Comparison of ENCODE assay signal across 8 mouse cellular contexts in genomic region chr19:7066034-7066827, GRCm38 (mm10). TPM values are rescaled to one million over a fixed set of nuclear protein-coding genes. Genes with fewer than 3 reads are reported as not detected.
DNase-seq lines count a peak whose midpoint lies in the region; ATAC-seq lines count a peak whose summit lies in the region.

No protein-coding gene starts in this region.

- H3K27me3 ChIP-seq in megakaryocyte, embryonic 14.5 days (replicated peaks) = peaks cover 57% of the 10 kb centered on the region

- H3K36me3 ChIP-seq in megakaryocyte, embryonic 14.5 days (replicated peaks; ENCODE audit: low read length) = no peaks in the 10 kb centered on the region

- peaks cover 54% of the 10 kb centered on the region for H3K4me1 ChIP-seq in megakaryocyte, embryonic 14.5 days

- ATAC-seq in megakaryocyte, adult 5-6 weeks (ENCODE audit: poor library complexity, severe bottlenecking) = no peak

- H3K4me3 ChIP-seq in megakaryocyte, embryonic 14.5 days (replicated peaks) = peak overlapping the region; percentile 76

- intact Hi-C loops in heart, postnatal 14 days (cut with DNase I) = loop anchor here (5.0 to 10.0 kb wide), 3 partner anchors 36 to 369 kb away; partner anchors contain the start of gene Mark2

- no peaks in the 10 kb centered on the region for H3K9me3 ChIP-seq in megakaryocyte, embryonic 14.5 days

- DNase-seq in embryo, embryonic 10.5 days (ENCODE audit: low spot score) = peak; percentile 81
- peak; percentile 35 to 58 for DNase-seq in heart, postnatal 14 days
- DNase-seq in kidney, postnatal 25 days = peak; percentile 78 to 91
- peak; percentile 19 to 32 for DNase-seq in natural killer cell, adult 2 months (ENCODE audit: low spot score in 2 of 2)
- DNase-seq in frontal cortex, adult 2 months (ENCODE audit: extremely low spot score in 1 of 2, low spot score in 1 of 2) = no peak
- DNase-seq in adrenal gland, postnatal 10 days = no peak

RNA-seq across cellular contexts. Expression of gene Macrod1, which starts 9.6 kb away (rescaled TPM):
- 9.2 and 14.0 TPM in 2 replicates for polyA plus RNA-seq in megakaryocyte, embryonic 14.5 days (2012; ENCODE audit: insufficient read depth, low replicate concordance)
- total RNA-seq in megakaryocyte, adult 5-6 weeks (2015) = 0.69 and 3.7 TPM in 2 replicates
- 0.66 and 0.77 TPM in 2 replicates for total RNA-seq in megakaryocyte, adult 5-6 weeks (2017)
- 100 to 1,000 TPM; 181 to 186 TPM for total RNA-seq in heart, postnatal 14 days (2021)
- 22.3 and 27.2 TPM in 2 replicates for polyA plus RNA-seq in frontal cortex, adult 2 months (2012; rRNA removed)
- 100 to 1,000 TPM; 134 to 155 TPM for total RNA-seq in adrenal gland, postnatal 10 days (2021)

RNA-seq across cellular contexts. Expression of gene Stip1, which starts 26.5 kb away (rescaled TPM):
- polyA plus RNA-seq in megakaryocyte, embryonic 14.5 days (2012; ENCODE audit: insufficient read depth, low replicate concordance) = 29.9 and 116 TPM in 2 replicates
- total RNA-seq in megakaryocyte, adult 5-6 weeks (2015) = 90.4 and 95.8 TPM in 2 replicates
- 102 and 115 TPM in 2 replicates for total RNA-seq in megakaryocyte, adult 5-6 weeks (2017)
- total RNA-seq in heart, postnatal 14 days (2021) = 100 to 1,000 TPM in 1 of 2 experiments, 10 to 100 TPM in 1; 84.1 to 107 TPM
- polyA plus RNA-seq in frontal cortex, adult 2 months (2012; rRNA removed) = 141 and 148 TPM in 2 replicates
- total RNA-seq in adrenal gland, postnatal 10 days (2021) = 100 to 1,000 TPM; 101 to 107 TPM

RNA-seq across cellular contexts. Expression of gene Flrt1, which starts 39.3 kb away (rescaled TPM):
- not detected in 2 replicates for polyA plus RNA-seq in megakaryocyte, embryonic 14.5 days (2012; ENCODE audit: insufficient read depth, low replicate concordance)
- total RNA-seq in megakaryocyte, adult 5-6 weeks (2015) = not detected in 2 replicates
- total RNA-seq in megakaryocyte, adult 5-6 weeks (2017) = not detected in 2 replicates
- total RNA-seq in heart, postnatal 14 days (2021) = 1 to 10 TPM in 1 of 2 experiments, under 1 TPM in 1; 0.98 to 1.0 TPM
- 8.1 TPM in 2 replicates for polyA plus RNA-seq in frontal cortex, adult 2 months (2012; rRNA removed)
- total RNA-seq in adrenal gland, postnatal 10 days (2021) = 1 to 10 TPM; 1.1 to 2.0 TPM

RNA-seq across cellular contexts. Expression of gene Fermt3, which starts 47.0 kb away (rescaled TPM):
- 5,058 and 7,219 TPM in 2 replicates for polyA plus RNA-seq in megakaryocyte, embryonic 14.5 days (2012; ENCODE audit: insufficient read depth, low replicate concordance)
- total RNA-seq in megakaryocyte, adult 5-6 weeks (2015) = 76.4 and 89.1 TPM in 2 replicates
- 239 and 262 TPM in 2 replicates for total RNA-seq in megakaryocyte, adult 5-6 weeks (2017)
- 10 to 100 TPM in 1 of 2 experiments, 1 to 10 TPM in 1; 6.1 to 10.7 TPM for total RNA-seq in heart, postnatal 14 days (2021)
- 5.1 and 5.5 TPM in 2 replicates for polyA plus RNA-seq in frontal cortex, adult 2 months (2012; rRNA removed)
- 10 to 100 TPM in 1 of 2 experiments, 1 to 10 TPM in 1; 9.8 to 10.1 TPM for total RNA-seq in adrenal gland, postnatal 10 days (2021)

Comparison
In these comparisons a context has a peak if more than half of its experiments do, and no peak if none do; other contexts are left out.
1. DNase-seq: peak in embryo, embryonic 10.5 days (single experiment), heart, postnatal 14 days (2 of 2), kidney, postnatal 25 days (2 of 2) and natural killer cell, adult 2 months (2 of 2); none in frontal cortex, adult 2 months (0 of 2) and adrenal gland, postnatal 10 days (single experiment).
2. RNA of gene Macrod1, which starts 9.6 kb away (total RNA-seq): 181 to 186 TPM in heart, postnatal 14 days and 134 to 155 TPM in adrenal gland, postnatal 10 days; 0.66 to 3.7 TPM in megakaryocyte, adult 5-6 weeks; every median in the first group is over 10 times any median in the second.